Mouse (Mus musculus) midbrain, postnatal 0 days (tissue): ENCODE data around the gene Cenpv. TPM values are rescaled to one million over a fixed set of nuclear protein-coding genes. Genes with fewer than 3 reads are reported as not detected.

ENCODE experiments used
- ATAC-seq: fragments of 200-750 bp; cut with Nextera tagmentation; 2 replicates; pipeline ENCODE4 v1.8.0; 2017; ENCODE audit warnings: moderate number of reproducible peaks, mild to moderate bottlenecking, moderate TSS enrichment, moderate library complexity; ENCODE audit not compliant: low FRiP score
- DNase-seq: peaks from one replicate; pipeline ENCODE4 v3.0.0-alpha.2; 2015; ENCODE audit warnings: low spot score
- H3K27ac ChIP-seq: fragments of 300-500 bp; sonication (generic); 2 replicates; pipeline ENCODE4 v1.5.1; 2014; ENCODE audit warnings: low read depth, mild to moderate bottlenecking, low read length, mixed read lengths
- H3K27me3 ChIP-seq: fragments of 300-500 bp; sonication (generic); 2 replicates; pipeline ENCODE4 v1.6.1; 2014; ENCODE audit warnings: low read length, control low read depth, mixed read lengths; ENCODE audit not compliant: insufficient read depth
- H3K36me3 ChIP-seq: fragments of 300-500 bp; sonication (generic); 2 replicates; pipeline ENCODE4 v1.6.1; 2014; ENCODE audit warnings: low read length, control low read depth, mixed read lengths; ENCODE audit not compliant: insufficient read depth
- H3K4me1 ChIP-seq: fragments of 300-500 bp; sonication (generic); 2 replicates; pipeline ENCODE4 v1.6.1; 2014; ENCODE audit warnings: mild to moderate bottlenecking, control low read depth, antibody characterized with exemption, low read length, mixed read lengths; ENCODE audit not compliant: insufficient read depth
- H3K4me2 ChIP-seq: fragments of 300-500 bp; sonication (generic); 2 replicates; pipeline ENCODE4 v1.6.1; 2014; ENCODE audit warnings: low read depth, mild to moderate bottlenecking, low read length, mixed read lengths; ENCODE audit not compliant: poor library complexity, severe bottlenecking
- H3K4me3 ChIP-seq: fragments of 300-500 bp; sonication (generic); 2 replicates; pipeline ENCODE4 v1.5.1; 2014; ENCODE audit warnings: low read depth, mild to moderate bottlenecking, low read length, moderate library complexity
- H3K9ac ChIP-seq: fragments of 300-500 bp; sonication (generic); replicated peaks from 2 replicates; pipeline ENCODE4 v1.6.1; 2014; ENCODE audit warnings: mild to moderate bottlenecking, low read length, moderate library complexity, mixed read lengths; ENCODE audit not compliant: poor library complexity, severe bottlenecking
- H3K9me3 ChIP-seq: fragments of 300-500 bp; sonication (generic); 2 replicates; pipeline ENCODE4 v1.6.1; 2016; ENCODE audit warnings: low read length, control low read depth
- CTCF ChIP-seq: IDR thresholded peaks from 2 replicates; pipeline ENCODE4 v1.5.1; 2016; ENCODE audit warnings: antibody characterized with exemption, mild to moderate bottlenecking
- WGBS: fragments of 180-500 bp; shearing (Covaris S2); extraction: QIAGEN DNeasy Blood & Tissue Kit; methylation state at CpG from one replicate; pipeline ENCODE4 v1.1.7; 2014; 5-methylcytosine and 5-hydroxymethylcytosine counted together
- polyA plus RNA-seq: library from polyadenylated mRNA; unstranded; fragments of >200 nt; fragmentation: Nextera tagmentation; extraction: Ambion mirVana; gene quantifications from 2 replicates; pipeline ENCODE4 v1.2.1, GENCODE M21; 2015
- total RNA-seq: library from RNA; depleted of rRNA; stranded (reverse); fragments of >200 nt; gene quantifications from 2 replicates; pipeline ENCODE4 v1.2.3, GENCODE M21; 2014

Gene Cenpv
- total and polyA plus RNA-seq, 2 experiments from 2014 or later = 32.9 to 58.0 TPM

DNA sequence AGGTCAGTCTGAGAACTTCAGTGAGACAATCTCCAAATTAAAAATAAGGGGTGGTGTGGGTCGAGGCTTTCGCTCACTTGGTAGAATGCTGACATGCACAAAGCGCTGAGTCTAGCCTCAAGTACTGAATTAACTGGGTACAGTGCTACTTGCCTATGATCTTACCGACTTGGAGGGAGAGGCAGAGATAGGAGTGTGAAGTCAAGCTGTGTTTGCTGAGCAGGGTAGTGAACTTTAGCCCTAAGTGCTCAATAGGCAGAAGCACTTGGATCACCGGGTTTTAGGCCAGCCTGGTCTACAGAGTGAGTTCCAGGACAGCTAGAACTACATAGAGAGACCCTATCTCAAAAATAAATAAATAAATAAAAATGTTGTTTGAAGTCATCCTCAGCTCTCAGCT lies 18.1 kb upstream of the Cenpv start:
- WGBS = 72% methylated on average over 5 of the region's 5 CpGs
- Histone ChIP-seq H3K27me3 (no peaks in the 10 kb centered on the region), H3K4me2 (no peak overlapping the region), H3K4me3 (no peak overlapping the region), H3K4me1 (peaks cover 19% of the 10 kb centered on the region), H3K9ac (no peak overlapping the region), H3K36me3 (peaks cover 6% of the 10 kb centered on the region; the same call in 1 of the 2 replicates), H3K9me3 (no peaks in the 10 kb centered on the region), H3K27ac (no peak overlapping the region)
- no peak for DNase-seq
- ATAC-seq = no peak
- no peak for TF ChIP-seq CTCF

DNA sequence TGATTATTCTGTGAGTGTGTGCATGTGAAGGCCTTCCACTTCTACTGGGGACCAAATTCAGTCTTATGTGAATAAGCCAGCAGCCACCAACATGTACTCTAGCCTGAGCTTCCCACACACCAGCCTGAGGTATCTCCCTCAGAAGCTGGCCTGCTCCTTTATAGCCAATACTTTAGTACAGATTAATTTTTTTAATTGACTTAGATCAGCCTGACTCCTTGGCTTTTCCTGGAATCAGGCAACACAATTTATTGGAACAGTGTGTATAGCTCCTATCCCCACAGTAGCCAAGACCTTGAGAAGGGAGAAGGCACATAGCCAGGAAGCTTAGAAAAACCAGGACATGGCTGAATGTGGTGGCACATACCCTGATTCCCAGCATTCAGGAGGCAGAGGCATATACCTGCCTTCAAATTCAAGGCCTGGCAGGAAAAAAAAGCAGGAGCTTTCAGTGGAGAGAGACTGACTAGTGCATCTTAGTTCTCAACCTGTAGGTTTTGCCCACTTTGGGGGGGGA lies 16.9 kb upstream of the Cenpv start:
- Histone ChIP-seq H3K9ac (no peak overlapping the region), H3K27me3 (no peaks in the 10 kb centered on the region), H3K4me2 (no peak overlapping the region), H3K4me1 (peaks cover 19% of the 10 kb centered on the region), H3K27ac (no peak overlapping the region), H3K36me3 (peaks cover 6% of the 10 kb centered on the region; the same call in 1 of the 2 replicates), H3K9me3 (no peaks in the 10 kb centered on the region), H3K4me3 (no peak overlapping the region)
- DNase-seq = no peak
- ATAC-seq = no peak
- TF ChIP-seq CTCF = no peak

DNA sequence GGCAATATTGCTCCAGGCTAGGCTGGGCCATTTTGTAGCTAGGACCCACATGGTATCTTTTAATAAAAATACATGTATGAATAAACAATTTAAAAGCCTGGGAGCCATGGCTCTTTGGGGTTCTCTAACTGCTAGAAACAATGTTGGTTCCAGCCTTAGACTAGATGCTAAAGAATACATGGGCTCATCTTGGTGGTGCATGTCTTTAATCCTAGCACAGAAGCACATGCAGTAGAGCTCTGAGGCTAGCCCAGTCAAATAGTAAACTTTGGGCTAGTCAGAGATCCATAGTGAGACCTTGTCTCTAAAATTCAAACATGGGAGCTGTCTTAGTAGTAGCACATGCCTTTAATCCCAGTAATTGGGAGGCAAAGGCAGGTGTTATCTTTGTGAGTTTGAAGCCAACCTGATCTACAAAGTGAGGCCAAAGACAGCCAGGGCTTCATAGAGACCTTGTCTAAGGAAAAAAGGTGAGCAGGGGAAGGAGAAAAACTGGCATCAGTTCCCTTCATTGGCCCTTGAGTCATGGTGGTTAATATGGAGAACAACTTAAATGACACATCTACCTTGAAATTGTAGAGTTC lies 16.0 kb upstream of the Cenpv start:
- no peak for TF ChIP-seq CTCF
- DNase-seq (no peak), ATAC-seq (no peak)
- Histone ChIP-seq H3K36me3 (peaks cover 6% of the 10 kb centered on the region; the same call in 1 of the 2 replicates), H3K4me3 (peak overlapping the region; percentile 46; the same call in 1 of the 2 replicates), H3K4me1 (peaks cover 19% of the 10 kb centered on the region), H3K9ac (no peak overlapping the region), H3K27me3 (no peaks in the 10 kb centered on the region), H3K27ac (no peak overlapping the region), H3K4me2 (peak overlapping the region; percentile 89), H3K9me3 (no peaks in the 10 kb centered on the region)

DNA sequence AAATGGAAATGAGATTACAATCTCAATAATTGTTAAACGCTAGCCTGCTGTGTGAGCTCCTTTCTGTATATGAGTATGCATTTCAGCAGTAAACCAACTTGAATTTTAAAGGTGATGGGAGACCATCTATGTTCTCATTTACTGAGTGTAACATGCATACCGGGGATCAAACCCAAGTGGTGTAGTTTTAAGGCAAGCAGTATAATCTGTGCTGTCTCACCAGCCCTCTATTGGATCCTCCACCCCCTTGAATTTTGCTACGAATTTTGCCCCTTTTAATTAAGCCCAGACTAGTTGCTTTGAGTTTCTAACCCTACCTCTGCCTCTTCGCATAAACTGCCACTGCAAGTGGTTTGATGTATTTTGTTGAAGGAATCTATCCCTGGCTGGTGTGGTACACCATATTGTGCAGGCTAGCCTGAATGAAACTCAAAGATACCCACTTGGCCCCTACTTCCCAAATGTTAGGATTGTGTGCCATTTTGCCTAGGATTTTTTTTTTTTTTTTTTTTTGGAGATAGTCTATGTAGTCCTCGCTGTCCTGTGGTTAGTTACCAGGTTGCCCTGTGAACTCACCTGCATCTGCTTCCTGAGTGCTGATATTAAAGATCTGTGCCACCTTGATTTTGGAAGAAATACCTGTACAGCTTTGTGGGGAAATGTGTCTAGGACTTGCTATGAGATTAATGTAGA lies 15.2 kb upstream of the Cenpv start:
- Histone ChIP-seq H3K9ac (peak overlapping the region; percentile 24; the same call in 1 of the 2 replicates), H3K9me3 (no peaks in the 10 kb centered on the region), H3K4me2 (peak overlapping the region; percentile 89), H3K36me3 (peaks cover 6% of the 10 kb centered on the region; the same call in 1 of the 2 replicates), H3K4me3 (peak overlapping the region; percentile 46), H3K27ac (no peak overlapping the region), H3K4me1 (peaks cover 19% of the 10 kb centered on the region), H3K27me3 (no peaks in the 10 kb centered on the region)
- ATAC-seq = no peak
- TF ChIP-seq CTCF = no peak
- WGBS = 65% methylated on average over 5 of the region's 5 CpGs
- DNase-seq = no peak

DNA sequence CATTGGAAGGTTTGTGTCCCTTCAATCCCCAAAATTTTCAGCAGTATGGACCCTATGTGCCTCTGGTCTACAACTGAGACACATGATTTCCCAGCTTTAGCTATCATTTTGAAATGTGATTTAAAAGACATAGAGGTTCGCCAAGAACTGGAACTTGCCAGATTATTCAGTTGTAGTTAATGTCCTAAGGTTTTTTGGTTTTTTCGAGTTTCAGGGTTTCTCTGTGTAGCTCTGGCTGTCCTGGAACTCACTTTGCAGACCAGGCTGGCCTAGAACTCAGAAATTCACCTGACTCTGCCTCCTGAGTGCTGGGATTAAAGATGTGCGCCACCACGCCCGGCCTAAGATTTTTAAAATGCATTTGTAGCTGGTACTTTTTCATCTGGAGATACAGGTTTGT lies 14.6 kb upstream of the Cenpv start:
- DNase-seq = no peak
- Histone ChIP-seq H3K27ac (no peak overlapping the region), H3K27me3 (no peaks in the 10 kb centered on the region), H3K4me1 (peaks cover 24% of the 10 kb centered on the region), H3K4me2 (peak overlapping the region; percentile 89), H3K4me3 (peak overlapping the region; percentile 46), H3K36me3 (peaks cover 6% of the 10 kb centered on the region; the same call in 1 of the 2 replicates), H3K9me3 (no peaks in the 10 kb centered on the region), H3K9ac (peak overlapping the region; percentile 44; the same call in 1 of the 2 replicates)
- WGBS = 76% methylated on average over 5 of the region's 5 CpGs
- no peak for ATAC-seq
- no peak for TF ChIP-seq CTCF

DNA sequence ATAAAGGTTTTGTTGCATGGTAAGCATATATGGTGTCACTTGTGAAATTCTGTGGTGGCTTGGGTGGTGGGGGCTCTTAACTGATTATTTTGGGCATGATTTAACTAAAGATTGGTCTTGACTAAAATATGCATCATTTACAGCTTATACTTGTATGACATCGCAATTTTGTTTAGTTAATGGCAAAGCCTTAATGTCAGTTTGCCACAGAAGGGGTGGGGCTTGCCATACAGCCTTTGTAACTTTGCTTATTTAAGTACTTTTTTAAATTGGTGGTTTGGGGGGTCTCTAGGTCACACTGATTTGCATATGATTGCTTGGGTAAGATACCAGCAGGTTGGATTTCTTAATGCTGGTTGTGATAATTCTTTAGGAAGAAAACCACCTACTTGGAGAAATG lies 14.1 kb upstream of the Cenpv start:
- Histone ChIP-seq H3K27ac (no peak overlapping the region), H3K4me3 (peak overlapping the region; percentile 46), H3K4me2 (peak overlapping the region; percentile 89), H3K36me3 (peaks cover 6% of the 10 kb centered on the region; the same call in 1 of the 2 replicates), H3K9me3 (no peaks in the 10 kb centered on the region), H3K4me1 (peaks cover 24% of the 10 kb centered on the region), H3K9ac (peak overlapping the region; percentile 44; the same call in 1 of the 2 replicates), H3K27me3 (no peaks in the 10 kb centered on the region)
- TF ChIP-seq CTCF = no peak
- ATAC-seq (no peak), DNase-seq (no peak)
- 42% methylated on average over 1 of the region's 1 CpGs for WGBS
